Mouse (Mus musculus): ENCODE results near the gene Selenoo. TPM values are rescaled to one million over a fixed set of nuclear protein-coding genes. Genes with fewer than 3 reads are reported as not detected.

Gene Selenoo
- polyA plus RNA-seq, 1 experiment from 2014 or later, result 24.8 TPM

- WGBS, result 96% methylated on average over 4 of the region's 5 CpGs
- peaks cover 23% of the 10 kb centered on the region for H3K4me1 ChIP-seq
- no peak overlapping the region for H3K27ac ChIP-seq
- no peak overlapping the region for H3K4me2 ChIP-seq (replicated peaks)
- no peak overlapping the region for H3K4me3 ChIP-seq
- peaks cover 23% of the 10 kb centered on the region for H3K27me3 ChIP-seq
- ATAC-seq (ENCODE audit: low FRiP score), result no peak
- H3K9me3 ChIP-seq (replicated peaks), result no peaks in the 10 kb centered on the region
- H3K9ac ChIP-seq, result no peak overlapping the region
- no peaks in the 10 kb centered on the region for H3K36me3 ChIP-seq
Measured at GRCm38 (mm10) chr15:89136461-89137155, 47.7 kb downstream of the Selenoo start.

GRCm38 (mm10) chr15:89137378-89138045 is 48.6 kb downstream of the Selenoo start:
- WGBS, result 74% methylated on average over 11 of the region's 11 CpGs
- H3K9me3 ChIP-seq (replicated peaks), result no peaks in the 10 kb centered on the region
- ATAC-seq (ENCODE audit: low FRiP score), result no peak
- no peak overlapping the region for H3K4me2 ChIP-seq (replicated peaks)
- peaks cover 23% of the 10 kb centered on the region for H3K4me1 ChIP-seq
- H3K4me3 ChIP-seq, result no peak overlapping the region
- peaks cover 28% of the 10 kb centered on the region for H3K27me3 ChIP-seq
- peaks cover 3% of the 10 kb centered on the region; the same call in 1 of the 2 replicates for H3K36me3 ChIP-seq
- H3K9ac ChIP-seq, result no peak overlapping the region
- no peak overlapping the region for H3K27ac ChIP-seq

- Histone ChIP-seq H3K4me1 (peaks cover 23% of the 10 kb centered on the region), H3K27me3 (peaks cover 28% of the 10 kb centered on the region), H3K27ac (no peak overlapping the region), H3K36me3 (peaks cover 8% of the 10 kb centered on the region), H3K9ac (no peak overlapping the region), H3K4me2 (replicated peaks) (no peak overlapping the region), H3K4me3 (no peak overlapping the region), H3K9me3 (replicated peaks) (no peaks in the 10 kb centered on the region)
- WGBS, result 83% methylated on average over 7 of the region's 7 CpGs
- no peak for ATAC-seq (ENCODE audit: low FRiP score)
Measured at GRCm38 (mm10) chr15:89138046-89138405, 49.1 kb downstream of the Selenoo start.

GRCm38 (mm10) chr15:89138531-89138930 is 49.6 kb downstream of the Selenoo start:
- peaks cover 23% of the 10 kb centered on the region for H3K4me1 ChIP-seq
- 89% methylated on average over 6 of the region's 6 CpGs for WGBS
- no peak overlapping the region for H3K27ac ChIP-seq
- no peaks in the 10 kb centered on the region for H3K9me3 ChIP-seq (replicated peaks)
- H3K4me2 ChIP-seq (replicated peaks), result no peak overlapping the region
- ATAC-seq (ENCODE audit: low FRiP score), result no peak
- no peak overlapping the region for H3K4me3 ChIP-seq
- H3K27me3 ChIP-seq, result peaks cover 28% of the 10 kb centered on the region
- H3K9ac ChIP-seq, result no peak overlapping the region
- peaks cover 13% of the 10 kb centered on the region for H3K36me3 ChIP-seq

- H3K4me1 ChIP-seq, result peaks cover 23% of the 10 kb centered on the region
- peaks cover 28% of the 10 kb centered on the region for H3K27me3 ChIP-seq
- peak overlapping the region; percentile 52 for H3K4me3 ChIP-seq
- H3K9ac ChIP-seq, result peak overlapping the region; percentile 68
- H3K27ac ChIP-seq, result no peak overlapping the region
- H3K36me3 ChIP-seq, result peaks cover 29% of the 10 kb centered on the region
- under 1% methylated on average over 48 of the region's 53 CpGs for WGBS
- ATAC-seq (ENCODE audit: low FRiP score), result peak; percentile 55
- peak overlapping the region; percentile 97 for H3K4me2 ChIP-seq (replicated peaks)
- H3K9me3 ChIP-seq (replicated peaks), result no peaks in the 10 kb centered on the region
Measured at GRCm38 (mm10) chr15:89140048-89140658, 51.3 kb downstream of the Selenoo start.

GRCm38 (mm10) chr15:89140659-89141252 is 51.9 kb downstream of the Selenoo start, which contains the start of gene Mapk12:
Gene Mapk12, minus strand, starts transcription at chr15:89140703.
- Histone ChIP-seq H3K36me3 (peaks cover 35% of the 10 kb centered on the region), H3K27me3 (peaks cover 33% of the 10 kb centered on the region), H3K27ac (no peak within 1 kb of the TSS), H3K4me2 (replicated peaks) (peak within 1 kb of the TSS; percentile 97), H3K9ac (peak within 1 kb of the TSS; percentile 68), H3K4me1 (peaks cover 23% of the 10 kb centered on the region), H3K4me3 (peak within 1 kb of the TSS; percentile 52), H3K9me3 (replicated peaks) (no peaks in the 10 kb centered on the region)
- ATAC-seq (ENCODE audit: low FRiP score), result peak; percentile 72
- WGBS, result under 1% methylated on average over 21 of the region's 21 CpGs

- Histone ChIP-seq H3K9ac (no peak overlapping the region), H3K4me2 (replicated peaks) (no peak overlapping the region)
Measured at GRCm38 (mm10) chr15:89141443-89141842, 52.6 kb downstream of the Selenoo start.

GRCm38 (mm10) chr15:89141905-89142304 is 53.0 kb downstream of the Selenoo start:
- WGBS, result 72% methylated on average over 4 of the region's 4 CpGs
- no peak for ATAC-seq (ENCODE audit: low FRiP score)
- no peaks in the 10 kb centered on the region for H3K9me3 ChIP-seq (replicated peaks)
- no peak overlapping the region for H3K4me3 ChIP-seq
- H3K27me3 ChIP-seq, result peaks cover 37% of the 10 kb centered on the region
- H3K4me1 ChIP-seq, result peaks cover 34% of the 10 kb centered on the region
- no peak overlapping the region for H3K27ac ChIP-seq
- H3K4me2 ChIP-seq (replicated peaks), result no peak overlapping the region
- H3K9ac ChIP-seq, result no peak overlapping the region
- H3K36me3 ChIP-seq, result peaks cover 37% of the 10 kb centered on the region

More at GRCm38 (mm10) chr15:89141443-89141842, 52.6 kb downstream of the Selenoo start:
- Histone ChIP-seq H3K27ac (no peak overlapping the region), H3K36me3 (peaks cover 37% of the 10 kb centered on the region), H3K4me3 (0 out of 2 replicates have a peak overlapping the region, but pooled peaks have one; percentile 52), H3K9me3 (replicated peaks) (no peaks in the 10 kb centered on the region), H3K27me3 (peaks cover 37% of the 10 kb centered on the region), H3K4me1 (peaks cover 29% of the 10 kb centered on the region)
- WGBS, result 33% methylated on average over 5 of the region's 5 CpGs
- ATAC-seq (ENCODE audit: low FRiP score), result no peak

- peaks cover 37% of the 10 kb centered on the region for H3K36me3 ChIP-seq
- whole genome bisulfite sequencing, result 87% methylated on average over 2 of the region's 2 CpGs
- H3K4me1 ChIP-seq, result peaks cover 40% of the 10 kb centered on the region
- H3K27ac ChIP-seq, result no peak overlapping the region
- ATAC-seq (ENCODE audit: low FRiP score), result no peak
- no peak overlapping the region for H3K4me2 ChIP-seq (replicated peaks)
- no peak overlapping the region for H3K9ac ChIP-seq
- H3K4me3 ChIP-seq, result no peak overlapping the region
- no peaks in the 10 kb centered on the region for H3K9me3 ChIP-seq (replicated peaks)
- H3K27me3 ChIP-seq, result peaks cover 46% of the 10 kb centered on the region
Measured at GRCm38 (mm10) chr15:89143134-89143533, 54.2 kb downstream of the Selenoo start.

GRCm38 (mm10) chr15:89144965-89145364 is 56.1 kb downstream of the Selenoo start:
- Histone ChIP-seq H3K4me3 (no peak overlapping the region), H3K4me1 (peaks cover 37% of the 10 kb centered on the region), H3K27ac (no peak overlapping the region), H3K36me3 (peaks cover 37% of the 10 kb centered on the region), H3K9ac (no peak overlapping the region), H3K27me3 (peaks cover 37% of the 10 kb centered on the region), H3K4me2 (replicated peaks) (no peak overlapping the region), H3K9me3 (replicated peaks) (no peaks in the 10 kb centered on the region)
- ATAC-seq (ENCODE audit: low FRiP score), result no peak
- 85% methylated on average over 11 of the region's 11 CpGs for WGBS

GRCm38 (mm10) chr15:89145813-89146350 is 57.0 kb downstream of the Selenoo start:
- ATAC-seq (ENCODE audit: low FRiP score), result no peak
- Histone ChIP-seq H3K9me3 (replicated peaks) (no peaks in the 10 kb centered on the region), H3K36me3 (peaks cover 37% of the 10 kb centered on the region), H3K4me2 (replicated peaks) (peak overlapping the region; percentile 64), H3K4me3 (peak overlapping the region; percentile 58; the same call in 1 of the 2 replicates), H3K27me3 (peaks cover 32% of the 10 kb centered on the region), H3K9ac (no peak overlapping the region), H3K27ac (no peak overlapping the region), H3K4me1 (peaks cover 33% of the 10 kb centered on the region)
- WGBS, result 82% methylated on average over 24 of the region's 24 CpGs

- WGBS, result 2% methylated on average over 27 of the region's 27 CpGs
- H3K27ac ChIP-seq, result peak overlapping the region; percentile 70
- H3K4me3 ChIP-seq, result peak overlapping the region; percentile 58
- no peaks in the 10 kb centered on the region for H3K9me3 ChIP-seq (replicated peaks)
- H3K36me3 ChIP-seq, result peaks cover 37% of the 10 kb centered on the region
- peaks cover 30% of the 10 kb centered on the region for H3K4me1 ChIP-seq
- ATAC-seq (ENCODE audit: low FRiP score), result 0 out of 2 replicates have a peak, but pooled peaks have one; percentile 9
- peak overlapping the region; percentile 90 for H3K9ac ChIP-seq
- peaks cover 27% of the 10 kb centered on the region for H3K27me3 ChIP-seq
- peak overlapping the region; percentile 64 for H3K4me2 ChIP-seq (replicated peaks)
Measured at GRCm38 (mm10) chr15:89146537-89146936, 57.7 kb downstream of the Selenoo start.
